ENCODE assay signal across 14 mouse cellular contexts in genomic region chr11:105968948-105969347, GRCm38 (mm10). TPM values are rescaled to one million over a fixed set of nuclear protein-coding genes. Genes with fewer than 3 reads are reported as not detected.
A peak's percentile ranks its signal among the peaks of the same experiment; 100 is the strongest.
DNase-seq lines count a peak whose midpoint lies in the region; ATAC-seq and TF ChIP-seq lines count a peak whose summit lies in the region.
"Had no signal": no experiment of that assay in that cellular context is flagged by ENCODE, and none has a peak within 500 bp of the region (broad histone marks: within the 10 kb centered on the region; RNA-seq: fewer than 3 reads in every experiment).

No protein-coding gene starts in this region.

- H3K27ac ChIP-seq in gastrocnemius, adult 2 months: peak overlapping the region; percentile 82
- H3K27ac ChIP-seq in limb, embryonic 12.5 days: no peak overlapping the region
- no peak overlapping the region for H3K27ac ChIP-seq in limb, embryonic 10.5 days
- no peak overlapping the region for H3K27ac ChIP-seq in hindbrain, embryonic 16.5 days (ENCODE audit: low read depth, low read length)
- no peak overlapping the region for H3K27ac ChIP-seq in neural tube, embryonic 13.5 days (replicated peaks)
- no peak overlapping the region for H3K27ac ChIP-seq in liver, embryonic 11.5 days (ENCODE audit: low read depth, low read length)

- 52% methylated on average over 10 of the region's 10 CpGs for WGBS in limb, embryonic 12.5 days
- WGBS in limb, embryonic 10.5 days: 52% methylated on average over 10 of the region's 10 CpGs
- 51% methylated on average over 10 of the region's 10 CpGs for WGBS in hindbrain, embryonic 16.5 days
- WGBS in neural tube, embryonic 13.5 days: 52% methylated on average over 10 of the region's 10 CpGs
- WGBS in liver, embryonic 11.5 days: 45% methylated on average over 10 of the region's 10 CpGs

- no peak overlapping the region for H3K9ac ChIP-seq in limb, embryonic 12.5 days (replicated peaks)
- peak overlapping the region; percentile 23; the same call in 1 of the 2 replicates for H3K9ac ChIP-seq in hindbrain, embryonic 16.5 days (ENCODE audit: low read depth, low read length)
- H3K9ac ChIP-seq in neural tube, embryonic 13.5 days: no peak overlapping the region
- no peak overlapping the region for H3K9ac ChIP-seq in liver, embryonic 11.5 days (ENCODE audit: low read depth, low read length)

- ATAC-seq in limb, embryonic 12.5 days (ENCODE audit: insufficient number of reproducible peaks, insufficient read depth, low FRiP score, low TSS enrichment, low read depth): no peak
- no peak for ATAC-seq in hindbrain, embryonic 16.5 days
- ATAC-seq in neural tube, embryonic 13.5 days (ENCODE audit: low read depth): no peak
- no peak for ATAC-seq in liver, embryonic 11.5 days (replicated peaks; ENCODE audit: low FRiP score)

- no peak for TF ChIP-seq CTCF in gastrocnemius, adult 2 months (IDR thresholded peaks at IDR 0.05)

- H3K4me2 ChIP-seq in limb, embryonic 12.5 days: peak overlapping the region; percentile 93; the same call in 1 of the 2 replicates
- H3K4me2 ChIP-seq in hindbrain, embryonic 16.5 days (ENCODE audit: low read length): peak overlapping the region; percentile 95
- H3K4me2 ChIP-seq in neural tube, embryonic 13.5 days: peak overlapping the region; percentile 97; the same call in 1 of the 2 replicates
- no peak overlapping the region for H3K4me2 ChIP-seq in liver, embryonic 11.5 days

- no peaks in the 10 kb centered on the region for H3K36me3 ChIP-seq in limb, embryonic 12.5 days
- H3K36me3 ChIP-seq in limb, embryonic 10.5 days: no peaks in the 10 kb centered on the region
- H3K36me3 ChIP-seq in hindbrain, embryonic 16.5 days (ENCODE audit: control insufficient read depth, insufficient read depth, low read length): no peaks in the 10 kb centered on the region
- no peaks in the 10 kb centered on the region for H3K36me3 ChIP-seq in neural tube, embryonic 13.5 days
- H3K36me3 ChIP-seq in liver, embryonic 11.5 days (ENCODE audit: control insufficient read depth, insufficient read depth, low read length): no peaks in the 10 kb centered on the region

- peaks cover 68% of the 10 kb centered on the region for H3K27me3 ChIP-seq in limb, embryonic 12.5 days
- peaks cover 72% of the 10 kb centered on the region for H3K27me3 ChIP-seq in limb, embryonic 10.5 days (ENCODE audit: low read depth, poor library complexity, severe bottlenecking)
- no peaks in the 10 kb centered on the region for H3K27me3 ChIP-seq in hindbrain, embryonic 16.5 days (replicated peaks; ENCODE audit: control insufficient read depth, insufficient read depth, low read length)
- peaks cover 56% of the 10 kb centered on the region for H3K27me3 ChIP-seq in neural tube, embryonic 13.5 days
- H3K27me3 ChIP-seq in liver, embryonic 11.5 days (replicated peaks; ENCODE audit: control insufficient read depth, insufficient read depth, low read length): peaks cover 59% of the 10 kb centered on the region

- DNase-seq in gastrocnemius, adult 2 months: no peak
- DNase-seq in gastrocnemius, postnatal 14 days: no peak
- no peak for DNase-seq in limb, embryonic 10.5 days (ENCODE audit: low spot score)
- DNase-seq in liver, embryonic 11.5 days (ENCODE audit: low spot score): no peak
- DNase-seq in adrenal gland, adult 2 months: no peak
- DNase-seq: liver had no signal

- H3K4me1 ChIP-seq in limb, embryonic 12.5 days (replicated peaks): peaks cover 10% of the 10 kb centered on the region
- peaks cover 18% of the 10 kb centered on the region for H3K4me1 ChIP-seq in limb, embryonic 10.5 days
- peaks cover 12% of the 10 kb centered on the region for H3K4me1 ChIP-seq in hindbrain, embryonic 16.5 days (ENCODE audit: control insufficient read depth, insufficient read depth, low read depth, low read length)
- peaks cover 17% of the 10 kb centered on the region for H3K4me1 ChIP-seq in neural tube, embryonic 13.5 days (replicated peaks)
- peaks cover 5% of the 10 kb centered on the region; the same call in 1 of the 2 replicates for H3K4me1 ChIP-seq in liver, embryonic 11.5 days (replicated peaks; ENCODE audit: control insufficient read depth, insufficient read depth, low read length)

- intact Hi-C loops in gastrocnemius, adult 2 months (cut with DNase I): loop anchor here (2.0 kb wide), 2 partner anchors 32 to 40 kb away; no protein-coding TSS in a partner anchor
- intact Hi-C loops in gastrocnemius, postnatal 14 days (cut with DNase I; ENCODE audit: low total_unique reads): no loop called here

- H3K4me3 ChIP-seq in gastrocnemius, adult 2 months: peak overlapping the region; percentile 83
- no peak overlapping the region for H3K4me3 ChIP-seq in limb, embryonic 12.5 days (replicated peaks)
- H3K4me3 ChIP-seq in limb, embryonic 10.5 days: no peak overlapping the region; the same call in 1 of the 2 replicates
- peak overlapping the region; percentile 61 for H3K4me3 ChIP-seq in hindbrain, embryonic 16.5 days (ENCODE audit: low read length)
- H3K4me3 ChIP-seq in neural tube, embryonic 13.5 days: no peak overlapping the region
- no peak overlapping the region for H3K4me3 ChIP-seq in liver, embryonic 11.5 days (ENCODE audit: low read depth, low read length)
- H3K4me3 ChIP-seq: megakaryocyte, embryonic 14.5 days had no signal

- no peaks in the 10 kb centered on the region for H3K9me3 ChIP-seq in limb, embryonic 12.5 days
- no peaks in the 10 kb centered on the region for H3K9me3 ChIP-seq in limb, embryonic 10.5 days (replicated peaks)
- H3K9me3 ChIP-seq in hindbrain, embryonic 16.5 days (ENCODE audit: control insufficient read depth, low read length): no peaks in the 10 kb centered on the region
- H3K9me3 ChIP-seq in neural tube, embryonic 13.5 days: no peaks in the 10 kb centered on the region
- no peaks in the 10 kb centered on the region for H3K9me3 ChIP-seq in liver, embryonic 11.5 days (ENCODE audit: control insufficient read depth, low read length)

RNA-seq across cellular contexts. Expression of gene Ace, which starts 1.2 kb away (rescaled TPM):
- total RNA-seq in gastrocnemius, adult 2 months (2021): 10 to 100 TPM; 18.4 to 24.6 TPM
- total RNA-seq in gastrocnemius, postnatal 14 days (2021): 10 to 100 TPM; 46.2 to 48.3 TPM
- 0.21 and 0.51 TPM in 2 replicates for polyA plus RNA-seq in limb, embryonic 12.5 days (2016; fragmentation: Nextera tagmentation; extraction: Ambion mirVana)
- polyA plus RNA-seq in limb, embryonic 10.5 days (2016; fragmentation: Nextera tagmentation; extraction: Ambion mirVana): 0.08 and 0.16 TPM in 2 replicates
- 8.6 and 9.9 TPM in 2 replicates for polyA plus RNA-seq in hindbrain, embryonic 16.5 days (2015; fragmentation: Nextera tagmentation; extraction: Ambion mirVana)
- 2.0 and 2.4 TPM in 2 replicates for polyA plus RNA-seq in neural tube, embryonic 13.5 days (2015; fragmentation: Nextera tagmentation; extraction: Ambion mirVana)
- polyA plus RNA-seq in liver, embryonic 11.5 days (2014; fragmentation: Nextera tagmentation; extraction: Ambion mirVana): 0.26 and 0.39 TPM in 2 replicates
- total RNA-seq in adrenal gland, adult 2 months (2021): 10 to 100 TPM in 1 of 2 experiments, 1 to 10 TPM in 1; 9.3 to 15.9 TPM
- 8.3 and 11.8 TPM in 2 replicates for polyA plus RNA-seq in adrenal gland, adult 2 months (2012; rRNA removed)

RNA-seq across cellular contexts. Expression of gene Cyb561, which starts 15.8 kb away (rescaled TPM):
- total RNA-seq in gastrocnemius, adult 2 months (2021): 1 to 10 TPM; 3.9 to 4.7 TPM
- total RNA-seq in gastrocnemius, postnatal 14 days (2021): 1 to 10 TPM; 6.4 to 8.2 TPM
- polyA plus RNA-seq in limb, embryonic 12.5 days (2016; fragmentation: Nextera tagmentation; extraction: Ambion mirVana): 9.6 and 9.7 TPM in 2 replicates
- 6.2 and 7.1 TPM in 2 replicates for polyA plus RNA-seq in limb, embryonic 10.5 days (2016; fragmentation: Nextera tagmentation; extraction: Ambion mirVana)
- polyA plus RNA-seq in hindbrain, embryonic 16.5 days (2015; fragmentation: Nextera tagmentation; extraction: Ambion mirVana): 63.8 and 65.4 TPM in 2 replicates
- polyA plus RNA-seq in neural tube, embryonic 13.5 days (2015; fragmentation: Nextera tagmentation; extraction: Ambion mirVana): 27.6 and 29.8 TPM in 2 replicates
- 3.4 and 4.8 TPM in 2 replicates for polyA plus RNA-seq in liver, embryonic 11.5 days (2014; fragmentation: Nextera tagmentation; extraction: Ambion mirVana)
- total RNA-seq in adrenal gland, adult 2 months (2021): 100 to 1,000 TPM; 103 to 236 TPM
- 127 and 140 TPM in 2 replicates for polyA plus RNA-seq in adrenal gland, adult 2 months (2012; rRNA removed)

RNA-seq across cellular contexts. Expression of gene Ace3, which starts 25.5 kb away (rescaled TPM):
- not detected for total RNA-seq in gastrocnemius, adult 2 months (2021)
- total RNA-seq in gastrocnemius, postnatal 14 days (2021): not detected
- not detected in 2 replicates for polyA plus RNA-seq in limb, embryonic 12.5 days (2016; fragmentation: Nextera tagmentation; extraction: Ambion mirVana)
- not detected in 2 replicates for polyA plus RNA-seq in limb, embryonic 10.5 days (2016; fragmentation: Nextera tagmentation; extraction: Ambion mirVana)
- 0.06 TPM in 1 of 2 replicates, not detected in the other for polyA plus RNA-seq in hindbrain, embryonic 16.5 days (2015; fragmentation: Nextera tagmentation; extraction: Ambion mirVana)
- not detected in 2 replicates for polyA plus RNA-seq in neural tube, embryonic 13.5 days (2015; fragmentation: Nextera tagmentation; extraction: Ambion mirVana)
- not detected in 2 replicates for polyA plus RNA-seq in liver, embryonic 11.5 days (2014; fragmentation: Nextera tagmentation; extraction: Ambion mirVana)
- not detected for total RNA-seq in adrenal gland, adult 2 months (2021)
- polyA plus RNA-seq in adrenal gland, adult 2 months (2012; rRNA removed): not detected in 2 replicates
- total RNA-seq: adrenal gland, postnatal 10 days; hematopoietic stem cell, adult 5-6 weeks had no signal
- polyA plus RNA-seq: C2C12; embryonic facial prominence, embryonic 11.5 days had no signal

RNA-seq across cellular contexts. Expression of gene Kcnh6, which starts 39.0 kb away (rescaled TPM):
- total RNA-seq in gastrocnemius, adult 2 months (2021): not detected
- not detected for total RNA-seq in gastrocnemius, postnatal 14 days (2021)
- 0.24 and 0.36 TPM in 2 replicates for polyA plus RNA-seq in limb, embryonic 12.5 days (2016; fragmentation: Nextera tagmentation; extraction: Ambion mirVana)
- 0.24 and 0.36 TPM in 2 replicates for polyA plus RNA-seq in limb, embryonic 10.5 days (2016; fragmentation: Nextera tagmentation; extraction: Ambion mirVana)
- polyA plus RNA-seq in hindbrain, embryonic 16.5 days (2015; fragmentation: Nextera tagmentation; extraction: Ambion mirVana): 2.7 and 3.1 TPM in 2 replicates
- 9.2 and 16.7 TPM in 2 replicates for polyA plus RNA-seq in neural tube, embryonic 13.5 days (2015; fragmentation: Nextera tagmentation; extraction: Ambion mirVana)
- 0.12 and 0.26 TPM in 2 replicates for polyA plus RNA-seq in liver, embryonic 11.5 days (2014; fragmentation: Nextera tagmentation; extraction: Ambion mirVana)
- total RNA-seq in adrenal gland, adult 2 months (2021): under 1 TPM; 0.07 to 0.14 TPM
- polyA plus RNA-seq in adrenal gland, adult 2 months (2012; rRNA removed): 0.46 and 0.48 TPM in 2 replicates
- polyA plus RNA-seq: C2C12 had no signal

Comparison
In these comparisons a context has a peak if more than half of its experiments do, and no peak if none do; other contexts are left out.
1. H3K4me3 ChIP-seq: peak in gastrocnemius, adult 2 months (single experiment) and hindbrain, embryonic 16.5 days (single experiment); none in limb, embryonic 12.5 days (single experiment), limb, embryonic 10.5 days (single experiment), neural tube, embryonic 13.5 days (single experiment) and liver, embryonic 11.5 days (single experiment).